Mouse (Mus musculus) kidney, postnatal 4 days (tissue): Measurements from ENCODE around the gene Smim14.

Source experiments
- DNase-seq, 2 experiments: peaks; one replicate each; pipeline ENCODE4 v3.0.0; 2021; ENCODE audit warnings: mixed read lengths in 2 of 2

Gene Smim14

DNA sequence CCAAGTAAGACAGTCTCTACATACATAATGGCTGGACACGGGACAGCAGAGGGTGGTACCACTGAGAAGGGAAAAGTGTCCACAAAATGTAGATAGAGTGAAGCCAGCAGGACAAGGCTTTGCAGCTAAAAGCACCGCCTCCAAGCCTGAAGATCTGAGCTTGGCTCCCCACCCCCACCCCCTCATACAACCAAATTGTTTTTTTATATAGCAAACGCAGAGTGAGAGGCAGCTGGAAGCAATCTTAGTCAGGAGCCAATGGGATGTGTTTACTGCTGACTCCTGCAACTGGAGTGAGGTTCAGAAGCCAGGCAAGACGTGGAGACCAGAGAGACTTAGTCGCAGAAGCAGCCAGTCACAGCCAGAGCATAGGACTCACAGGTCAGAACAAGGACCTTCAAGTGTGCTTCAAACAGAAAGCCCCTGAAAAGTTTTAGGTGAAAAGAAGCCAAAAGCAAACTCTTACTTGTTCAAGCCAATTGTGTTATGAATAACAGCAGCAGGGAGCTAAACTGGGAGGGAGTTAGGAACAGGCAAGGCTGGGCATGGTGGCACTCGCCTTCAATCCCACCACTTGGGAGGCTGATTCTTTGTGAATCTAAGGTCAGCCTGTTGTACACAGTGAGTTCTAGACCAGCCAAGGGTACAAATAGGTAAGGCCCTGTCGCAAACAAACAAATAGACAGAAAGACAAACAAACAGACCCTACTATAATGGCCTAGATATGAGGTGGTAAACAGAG lies 79.7 kb downstream of the Smim14 start:
- peak; percentile 55 to 67 for DNase-seq

DNA sequence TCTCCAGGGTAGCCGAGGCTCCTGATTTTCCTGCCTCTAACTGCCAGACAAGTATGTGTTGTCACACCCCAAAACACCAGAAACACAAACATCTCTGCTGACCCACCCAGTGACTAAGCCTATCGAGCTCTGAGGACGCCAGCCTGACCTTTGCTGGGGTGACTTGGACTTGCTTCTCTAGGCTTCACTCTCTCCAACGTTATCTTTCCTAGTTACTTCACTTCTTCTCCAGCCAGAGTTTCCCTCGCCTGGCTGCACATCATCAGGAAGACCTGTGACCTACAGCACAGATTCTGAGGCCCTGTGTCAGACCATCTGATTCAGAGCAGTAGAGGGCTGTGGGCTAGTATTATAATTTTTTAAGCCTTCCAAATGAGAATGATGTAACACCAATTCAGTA lies 82.2 kb downstream of the Smim14 start:
- no peak for DNase-seq

DNA sequence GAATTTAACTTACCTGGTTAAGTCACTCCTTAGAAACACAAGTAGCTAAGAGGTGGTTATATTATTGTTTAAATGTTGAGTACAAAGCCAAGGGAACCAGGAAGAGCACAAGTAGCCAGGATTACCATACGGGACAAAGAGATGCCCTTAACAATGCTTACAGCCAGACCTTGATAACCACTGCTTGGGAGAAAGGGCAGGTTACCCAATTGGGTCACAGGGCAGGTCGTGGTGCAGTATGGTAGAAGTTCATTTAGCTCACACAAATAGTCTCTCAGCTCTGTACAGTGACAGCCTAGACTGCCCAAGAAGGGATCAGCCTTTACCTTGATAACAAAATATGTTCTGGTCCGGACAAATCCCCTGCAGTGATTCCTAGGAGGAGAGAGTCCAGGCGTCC lies 88.0 kb downstream of the Smim14 start:
- no peak for DNase-seq

DNA sequence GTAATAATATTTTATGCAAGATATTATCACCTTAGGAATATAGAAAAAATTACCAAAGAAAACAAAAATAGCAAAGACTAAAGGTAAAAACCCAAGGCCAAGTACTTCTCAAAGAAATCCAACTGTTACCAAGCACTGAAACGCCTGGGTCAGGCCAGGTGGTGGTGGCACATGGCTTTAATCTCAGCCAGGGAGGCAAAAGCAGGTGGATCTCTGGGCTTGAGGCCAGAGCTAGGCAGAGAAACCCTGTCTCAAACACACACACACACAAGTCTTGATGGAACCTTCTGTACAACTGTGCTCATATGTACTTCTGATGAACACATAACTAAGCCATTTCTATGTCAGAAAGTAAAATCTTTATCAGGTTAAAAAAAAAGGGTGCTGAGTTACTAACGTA lies 89.2 kb downstream of the Smim14 start:
- no peak for DNase-seq

DNA sequence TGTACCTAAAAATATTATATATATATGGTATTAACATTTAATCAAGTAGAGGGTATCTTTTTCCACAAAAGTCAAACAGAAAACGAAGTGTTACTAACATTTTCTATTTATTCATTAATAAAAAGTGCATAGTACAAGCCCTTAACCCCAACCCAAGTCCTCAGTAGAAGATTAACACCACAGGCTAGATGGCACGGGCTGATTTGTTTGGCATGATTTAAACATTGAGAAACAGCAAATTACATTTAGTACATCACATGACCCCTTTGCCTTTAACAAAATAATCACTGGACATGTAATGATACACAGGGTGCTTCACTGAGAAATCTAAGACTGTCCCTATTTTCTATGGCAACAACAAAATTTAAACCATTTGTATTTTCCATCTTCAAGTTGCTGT lies 90.2 kb downstream of the Smim14 start:
- no peak for DNase-seq

DNA sequence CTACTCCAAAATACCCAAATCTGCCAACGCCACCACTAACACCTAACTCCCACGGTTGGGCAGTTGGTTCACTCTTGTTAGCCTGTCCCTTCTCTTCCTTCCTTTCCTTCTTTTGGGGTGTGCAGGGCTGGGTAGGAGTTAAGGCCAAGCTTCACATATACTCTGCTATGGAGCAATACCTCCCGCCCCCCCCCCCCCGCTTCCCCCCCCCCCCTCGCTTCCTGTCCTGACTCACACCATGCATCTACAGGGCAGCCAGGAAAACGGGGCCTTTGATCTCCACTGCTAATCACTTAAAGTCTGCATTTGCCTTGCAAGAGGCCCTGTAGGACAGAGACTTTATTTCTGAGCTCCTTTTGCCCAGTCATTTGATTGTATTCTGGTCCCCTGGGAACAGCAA lies 92.0 kb downstream of the Smim14 start:
- DNase-seq, result no peak

DNA sequence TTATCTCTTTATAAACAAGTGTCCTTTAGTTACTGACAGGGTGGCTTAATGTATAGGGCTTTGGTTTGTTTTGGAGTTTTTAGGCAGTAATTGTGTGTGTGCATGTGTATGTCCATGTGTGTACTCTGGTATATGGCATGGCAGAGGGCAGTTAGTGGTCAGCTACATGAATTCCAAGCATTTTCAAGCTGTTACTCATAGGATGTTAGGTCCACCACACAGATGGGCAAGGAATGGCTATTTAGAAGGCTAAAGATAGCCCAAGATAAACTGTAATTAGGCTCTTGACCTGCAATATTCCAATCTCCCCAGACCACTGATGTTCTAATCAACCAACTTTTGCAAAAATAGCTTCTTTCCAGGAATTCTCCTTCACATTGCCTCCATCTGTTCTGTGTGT lies 98.9 kb downstream of the Smim14 start:
- DNase-seq, result no peak

DNA sequence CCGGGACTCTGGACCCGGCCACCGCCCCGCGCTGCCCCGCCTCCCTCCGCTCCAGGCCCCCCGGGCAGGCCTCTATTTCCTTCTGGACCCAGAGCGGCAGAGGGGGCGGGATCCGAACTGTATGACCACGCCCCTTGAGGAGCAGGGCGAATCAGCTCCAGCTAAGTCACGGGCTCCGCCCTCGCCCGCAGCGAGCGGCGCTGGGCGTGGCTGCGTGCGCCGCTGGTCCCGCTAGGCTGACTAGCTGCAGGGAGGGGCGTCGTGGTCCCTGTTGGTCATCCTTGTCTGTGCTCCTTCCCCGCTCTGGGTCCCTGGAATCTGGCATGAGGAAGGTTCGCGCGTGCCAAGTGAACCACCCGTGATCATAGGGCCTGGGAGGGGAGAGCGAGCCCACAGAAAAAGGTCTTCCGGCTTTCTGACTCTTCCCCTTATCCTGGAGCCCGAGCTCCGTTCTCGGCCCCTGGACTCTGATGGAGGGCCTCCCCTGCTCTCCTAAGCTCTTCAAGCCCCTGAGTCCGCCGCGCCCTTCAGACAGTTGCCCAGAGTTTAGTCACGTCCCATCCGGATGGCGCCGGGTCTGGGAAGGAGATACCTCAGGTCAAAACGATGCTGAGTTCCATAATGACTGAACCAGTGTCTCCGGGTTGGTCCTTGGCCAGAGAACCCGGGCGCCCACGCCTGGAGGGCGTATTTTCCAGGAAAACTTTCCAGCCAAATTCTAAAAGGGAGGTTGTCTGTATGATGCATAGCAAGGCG lies 101.0 kb downstream of the Smim14 start, which contains the start of gene Ugdh:
Gene Ugdh (minus strand): TSS at position 144 of the 756 bp plus-strand sequence.
- DNase-seq, result peak; percentile 98 to 99

DNA sequence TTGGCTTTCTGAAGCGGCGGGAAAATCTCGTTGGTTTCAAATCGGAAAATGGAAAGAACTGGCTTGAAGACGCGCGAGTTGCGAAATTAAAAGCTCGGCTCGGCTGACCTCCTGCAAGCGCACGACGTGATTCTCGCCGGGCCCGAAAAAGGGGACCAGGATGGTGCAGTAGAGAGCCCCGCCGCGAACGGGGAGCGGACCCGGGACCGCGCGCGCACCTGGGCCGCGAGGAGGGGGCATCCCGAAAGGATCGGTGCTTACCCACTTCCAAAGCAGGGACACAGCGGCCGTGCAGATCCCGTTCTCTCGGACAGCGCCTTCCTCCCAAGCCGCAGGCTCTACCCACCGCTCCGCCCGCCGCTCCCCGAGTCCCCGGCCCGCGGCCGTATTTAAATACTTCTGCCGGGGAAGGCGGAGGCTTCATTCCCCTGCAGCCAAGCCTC lies 101.6 kb downstream of the Smim14 start:
- DNase-seq, result no peak

DNA sequence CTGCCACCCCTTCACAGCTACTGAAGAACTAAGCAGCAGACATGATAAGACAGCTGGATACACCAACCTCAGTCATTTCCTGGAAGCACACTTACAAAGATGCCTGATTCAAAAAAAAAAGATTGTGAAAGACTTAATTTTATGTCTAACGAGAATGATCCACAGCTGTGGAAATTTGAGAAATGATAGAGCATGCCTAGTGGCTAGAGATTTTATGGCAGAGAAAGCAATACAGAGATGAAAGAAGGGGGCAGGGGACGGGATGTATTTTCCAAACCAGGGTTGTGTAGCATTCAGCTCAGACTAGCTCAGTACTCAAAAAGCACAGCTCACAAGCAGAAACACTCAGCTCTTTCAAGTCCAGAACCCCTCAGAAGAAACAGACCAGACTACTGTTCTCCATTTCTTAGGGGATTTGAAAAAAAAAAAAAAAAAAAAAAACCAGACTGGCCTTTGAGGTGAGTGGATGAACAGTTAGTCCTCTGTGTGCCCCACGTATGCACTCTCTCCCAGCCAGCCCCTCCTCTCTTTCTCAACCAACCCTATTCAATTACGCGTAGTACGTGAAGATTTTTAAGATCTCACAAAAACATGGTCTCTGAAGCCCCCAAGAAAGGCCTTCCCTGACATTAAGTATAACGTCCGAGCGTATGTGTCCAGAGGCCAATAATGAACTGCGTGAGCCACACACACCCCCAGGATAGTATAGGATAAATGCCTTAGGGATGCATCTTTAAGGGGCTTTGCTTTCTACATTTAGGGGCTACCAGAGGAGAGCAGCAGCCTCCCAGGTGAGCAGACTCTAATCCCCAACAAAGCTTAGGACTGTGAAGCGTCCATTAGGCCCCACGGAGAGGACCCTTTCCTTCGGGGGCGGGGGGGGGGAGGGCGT lies 102.3 kb downstream of the Smim14 start:
- peak in 1 of 2 experiments; percentile 22 for DNase-seq

DNA sequence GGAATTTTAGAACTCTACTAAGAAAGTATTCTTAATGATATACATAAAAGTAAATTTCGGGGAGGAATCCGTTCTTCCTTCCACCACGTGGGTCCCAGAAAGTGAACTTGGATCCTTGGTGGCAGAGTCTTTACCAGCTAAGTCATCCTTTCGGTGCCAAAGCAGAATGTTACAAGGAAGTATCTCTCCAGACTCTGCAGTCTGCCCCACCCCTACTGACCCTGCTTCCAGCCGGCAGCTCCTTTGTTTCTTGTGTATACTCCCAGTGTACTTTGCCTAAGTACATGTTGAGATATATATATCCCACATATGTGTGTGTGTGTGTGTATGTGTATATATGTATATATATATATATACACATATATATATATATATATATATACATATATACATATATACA lies 107.5 kb downstream of the Smim14 start:
- no peak for DNase-seq

DNA sequence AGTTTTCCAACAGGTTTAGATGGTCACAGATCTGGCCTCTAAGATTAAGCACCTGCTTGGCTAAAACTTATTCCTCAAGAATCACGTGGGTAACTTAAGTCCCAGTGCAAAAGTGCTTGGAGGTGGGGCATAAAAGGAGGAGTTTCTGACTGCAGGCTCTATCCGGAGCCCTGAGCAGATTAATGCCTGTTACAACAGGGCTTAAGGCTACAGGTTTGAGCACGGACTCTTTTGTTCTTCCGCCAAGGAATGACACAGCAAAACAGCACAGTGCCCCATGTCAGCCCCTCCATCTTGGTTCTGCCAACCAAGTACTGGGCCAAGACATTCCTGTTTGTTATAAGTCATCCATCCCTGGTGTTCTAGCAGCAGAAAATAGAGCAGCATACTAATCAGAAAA lies 108.7 kb downstream of the Smim14 start:
- DNase-seq, result no peak

DNA sequence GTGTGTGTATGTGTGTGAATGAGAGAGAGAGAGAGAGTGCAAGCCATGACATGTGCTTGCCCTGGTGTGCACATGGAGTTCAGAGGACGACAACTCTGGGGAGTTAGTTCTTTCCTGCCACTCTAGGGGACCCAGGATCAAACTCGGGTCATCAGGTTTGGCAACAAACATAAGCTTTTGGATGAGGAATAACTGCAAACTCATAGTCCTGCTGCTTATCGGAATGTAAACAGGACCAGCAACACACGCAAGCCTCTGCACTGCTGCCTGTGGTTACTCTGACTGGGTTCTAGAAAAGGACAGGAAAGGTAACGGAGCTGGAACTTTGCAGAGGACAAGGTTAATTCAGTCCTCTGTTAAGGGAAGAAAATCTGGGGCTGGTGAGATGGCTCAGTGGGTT lies 111.7 kb downstream of the Smim14 start:
- DNase-seq, result no peak

DNA sequence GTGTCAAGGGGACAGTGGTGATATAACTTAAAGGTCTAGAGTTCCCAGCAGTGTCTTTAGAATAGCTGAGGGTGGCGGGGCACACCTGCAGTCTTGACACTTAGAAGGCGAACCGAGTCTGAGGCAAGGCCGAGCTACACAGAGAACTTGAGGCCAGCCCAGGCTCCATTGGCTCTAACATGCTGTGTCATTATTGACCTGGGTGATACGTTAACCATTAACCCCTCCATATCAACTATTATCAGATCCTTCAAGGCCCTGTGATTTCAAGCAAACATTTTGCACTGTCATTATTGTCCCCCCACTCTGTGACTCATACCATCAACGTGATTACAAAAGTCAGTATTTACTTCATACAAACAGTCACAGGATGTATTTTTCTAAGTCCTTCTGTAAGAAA lies 112.8 kb downstream of the Smim14 start:
- DNase-seq, result no peak

DNA sequence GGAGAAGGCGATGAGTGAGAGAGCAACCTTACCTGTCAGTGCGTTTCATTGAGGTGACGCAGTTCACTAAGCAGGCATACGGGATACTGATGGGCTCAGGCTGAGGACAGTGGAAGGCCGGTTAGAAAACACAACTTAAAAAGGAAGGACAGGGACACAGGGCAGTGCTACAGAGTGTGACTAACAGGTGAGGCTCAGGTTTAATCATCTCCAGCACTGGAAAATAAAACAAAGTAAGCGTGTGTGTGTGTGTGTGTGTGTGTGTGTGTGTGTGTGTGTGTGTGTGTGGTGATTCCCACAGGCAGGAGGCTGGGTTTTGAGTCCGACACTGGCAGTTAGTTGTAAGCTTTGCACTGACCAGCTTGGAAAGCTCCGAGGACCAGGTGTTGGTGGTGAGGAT lies 114.2 kb downstream of the Smim14 start:
- peak; percentile 30 to 41 for DNase-seq

DNA sequence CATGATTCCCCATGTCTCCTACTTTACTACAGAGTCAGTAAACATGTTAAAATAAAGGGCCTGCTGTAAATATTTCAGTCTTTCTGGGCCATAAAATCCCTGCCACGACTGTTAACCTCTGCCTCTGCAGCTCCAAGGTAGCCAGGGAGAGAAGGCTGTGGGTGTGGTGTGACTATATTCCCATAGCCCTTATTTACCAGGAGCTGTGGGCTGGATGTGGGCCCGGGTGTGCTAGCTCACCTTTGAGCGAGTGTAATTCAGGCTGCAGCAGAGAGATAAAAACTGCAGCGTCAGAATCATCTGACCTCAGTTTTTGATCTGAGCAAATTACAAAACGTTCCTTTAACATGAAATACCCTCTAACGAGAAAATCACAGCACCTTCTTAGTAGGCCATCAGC lies 116.2 kb downstream of the Smim14 start:
- no peak for DNase-seq

DNA sequence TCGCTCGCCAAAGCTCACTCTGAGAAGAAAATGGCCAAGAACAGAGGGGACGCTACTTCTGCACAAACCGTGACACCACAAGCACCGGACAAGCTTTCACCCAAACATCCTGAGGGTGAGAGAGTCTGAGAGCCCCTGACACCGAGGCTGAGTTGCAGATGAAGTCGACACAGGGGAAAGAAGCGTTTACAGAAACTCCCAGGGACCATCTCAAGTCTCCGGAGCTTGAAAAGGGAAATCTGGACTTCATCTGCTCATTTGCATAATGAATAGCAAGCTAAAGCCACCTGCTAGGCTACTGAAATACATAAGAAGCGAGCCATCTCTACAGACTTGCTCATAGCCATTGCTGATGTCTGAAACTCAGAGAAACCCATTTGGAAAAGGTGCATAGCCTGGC lies 117.8 kb downstream of the Smim14 start:
- no peak for DNase-seq

DNA sequence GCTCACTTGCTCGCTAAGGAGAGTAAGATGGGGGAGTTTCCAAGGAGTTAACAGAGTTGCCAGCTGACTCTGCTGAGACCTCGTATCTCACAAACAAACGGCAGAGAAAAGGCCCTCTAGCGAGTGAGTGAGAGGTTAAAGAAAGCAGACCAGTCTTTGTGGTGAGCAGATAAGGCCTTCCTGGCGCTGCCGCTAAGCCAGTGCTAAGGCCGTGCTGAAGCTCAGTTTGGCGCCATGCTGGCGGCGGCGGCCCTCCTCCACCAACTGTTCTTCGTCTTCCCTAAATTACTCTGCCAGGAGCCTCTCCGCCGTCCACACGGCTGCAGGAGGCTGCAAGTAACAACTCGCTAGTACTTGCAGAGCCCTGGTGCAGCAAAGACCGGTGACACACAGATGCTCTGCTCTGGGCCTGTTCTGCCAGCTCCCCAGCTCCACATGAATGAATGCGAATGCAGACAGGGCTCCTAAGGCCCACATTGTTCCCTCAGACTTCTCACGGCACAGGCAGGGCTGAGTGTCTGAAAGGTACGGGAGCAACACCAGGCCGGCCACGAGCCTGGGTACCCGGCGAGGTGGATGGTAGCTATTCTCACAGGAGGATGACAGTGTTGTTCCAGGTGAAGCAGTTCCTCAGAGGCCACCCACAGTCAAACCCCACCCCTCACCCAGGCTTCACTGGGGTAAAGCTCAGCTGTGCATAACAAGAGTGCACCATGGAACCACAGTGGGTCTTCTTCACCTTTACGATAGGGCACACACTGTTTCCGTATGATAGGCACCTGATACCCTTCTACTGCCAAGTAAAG lies 121.1 kb downstream of the Smim14 start:
- DNase-seq, result peak; percentile 31 to 58

DNA sequence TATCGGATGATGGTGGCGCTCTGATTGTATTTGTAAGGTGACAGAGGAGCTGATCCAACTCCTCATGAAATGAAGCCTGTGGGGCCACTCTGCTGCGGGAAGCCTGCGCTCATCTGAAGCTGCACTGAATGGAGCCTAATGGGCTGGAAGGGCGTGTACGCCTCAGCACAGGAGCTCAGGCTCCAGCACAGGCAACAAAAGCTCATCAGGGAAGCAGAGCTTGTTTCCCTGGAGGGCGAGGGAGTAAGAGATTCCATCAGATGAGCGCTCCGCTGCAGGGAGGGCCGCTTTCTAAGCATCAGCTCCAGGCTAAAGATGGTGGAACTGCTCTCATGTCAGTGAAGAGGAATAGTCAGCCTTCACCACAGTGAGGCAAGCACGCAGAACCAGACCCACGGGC lies 129.0 kb downstream of the Smim14 start:
- DNase-seq, result no peak

DNA sequence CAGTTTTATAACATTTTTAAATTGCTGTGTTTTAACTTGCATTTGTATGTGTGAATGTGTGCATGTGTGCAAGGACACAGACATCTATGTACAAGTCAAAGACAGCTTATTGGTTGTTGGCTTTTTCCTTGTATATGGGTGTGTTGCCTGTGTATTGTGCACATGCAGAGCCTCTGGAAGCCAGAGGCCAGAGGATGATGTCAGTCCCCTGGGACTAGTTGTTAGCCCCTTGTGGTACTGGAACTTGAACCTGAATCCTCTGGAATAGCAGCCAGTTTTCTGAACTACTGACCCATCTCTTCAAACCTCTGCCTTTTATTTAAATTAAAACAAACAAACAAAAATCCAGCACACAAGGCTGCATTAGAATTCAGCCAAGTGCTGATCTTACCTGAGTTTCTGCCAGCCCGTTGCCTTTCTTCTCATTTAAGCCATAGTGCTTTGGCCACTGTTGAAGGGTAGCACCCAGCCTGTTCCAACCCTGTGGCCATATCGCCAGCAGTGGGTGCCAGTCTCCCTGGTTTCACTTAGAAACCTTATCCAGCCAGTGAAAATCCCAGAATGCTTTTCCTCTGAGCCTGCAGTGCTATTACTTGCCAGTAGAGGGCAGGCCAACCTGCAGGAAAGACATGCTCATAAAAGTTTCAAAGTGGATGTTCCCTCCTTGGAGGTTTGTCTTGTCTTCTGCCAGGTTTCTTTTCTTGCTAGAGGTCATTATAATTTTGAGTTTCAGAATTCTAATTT lies 135.6 kb downstream of the Smim14 start:
- peak; percentile 87 to 90 for DNase-seq
